Mouse (Mus musculus): Measurements from ENCODE around the gene Aff1.

DNA sequence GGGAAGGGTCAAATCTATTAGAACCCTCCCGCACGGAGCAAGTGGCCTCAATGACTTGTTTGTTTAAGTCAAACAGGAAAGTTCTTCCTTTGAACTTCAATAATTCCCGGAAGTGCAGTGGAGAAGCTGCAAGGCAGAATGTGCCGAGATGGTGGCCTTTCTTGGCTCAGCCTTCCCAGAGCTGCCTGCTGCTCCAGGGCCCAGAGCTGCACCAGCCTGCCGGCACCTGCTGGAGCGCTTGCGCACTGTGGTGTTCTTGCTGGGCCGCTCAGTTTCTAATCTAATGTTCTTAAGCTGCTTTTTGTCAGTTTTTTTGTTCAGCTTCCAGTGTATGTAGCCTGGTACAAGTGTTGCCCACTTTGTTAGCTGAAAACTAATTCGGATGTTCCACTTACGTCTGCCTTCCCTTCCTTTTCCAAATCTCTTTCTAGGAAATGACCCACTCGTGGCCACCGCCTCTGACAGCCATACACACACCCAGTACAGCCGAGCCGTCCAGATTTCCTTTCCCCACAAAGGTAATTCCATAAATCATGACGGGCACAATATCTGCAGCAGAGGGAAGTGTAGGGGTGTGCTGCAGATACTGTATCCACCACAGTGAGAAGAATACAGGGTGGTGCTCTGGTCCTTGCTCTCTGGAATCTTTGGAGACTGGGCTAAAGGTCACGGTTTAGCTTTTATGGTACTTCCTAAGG, 122.5 kb downstream of the Aff1 start:
- TF ChIP-seq CTCF (IDR thresholded peaks at IDR 0.05; ENCODE audit: insufficient read depth, low read length) (no peak), POLR2A (IDR thresholded peaks at IDR 0.05; ENCODE audit: borderline replicate concordance, extremely low read depth, low read depth, low read length) (no peak)

All from lung, adult 2 months (tissue).